Mouse (Mus musculus) embryonic fibroblast, embryonic 13.5 days (primary cell): ENCODE results near the gene Stk38.

Experiments
- CTCF ChIP-seq: IDR thresholded peaks from 2 replicates; pipeline ENCODE4 v1.5.1; 2011; ENCODE audit warnings: mild to moderate bottlenecking, control low read depth, low read length, moderate library complexity, borderline replicate concordance; ENCODE audit not compliant: insufficient read depth
- POLR2A ChIP-seq: IDR thresholded peaks from 2 replicates; pipeline ENCODE4 v1.6.1; 2011; ENCODE audit warnings: low read depth, mild to moderate bottlenecking, control low read depth, low read length, moderate library complexity

DNA sequence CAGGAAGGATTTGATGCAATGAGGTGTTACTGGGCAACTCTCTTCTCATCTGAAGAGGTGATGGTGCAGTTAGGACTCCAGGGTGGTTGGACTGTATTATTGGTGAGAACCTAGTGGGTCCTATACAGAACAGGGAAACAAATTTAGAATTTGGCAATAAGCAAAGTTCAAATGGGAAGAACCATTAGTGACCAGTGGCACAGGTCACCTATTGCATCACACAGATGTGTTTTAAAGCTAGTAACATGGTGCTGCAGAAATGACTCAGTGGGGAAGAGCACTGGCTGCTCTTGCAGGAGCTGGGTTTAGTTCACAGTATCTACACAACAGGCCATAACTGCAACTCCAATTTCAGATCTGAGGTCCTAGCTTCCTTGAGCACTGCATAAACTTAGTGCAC, 37.7 kb downstream of the Stk38 start:
- TF ChIP-seq CTCF (no peak), POLR2A (no peak)
